Mouse (Mus musculus): Measurements from ENCODE around the gene Ptprt. TPM values are rescaled to one million over a fixed set of nuclear protein-coding genes. Genes with fewer than 3 reads are reported as not detected.

Gene Ptprt
- 10 to 100 TPM; 50.9 to 64.2 (median 56.6) TPM for total RNA-seq (2022)

- peak in 1 of 2 experiments; percentile 23 for DNase-seq (ENCODE audit: low spot score in 2 of 2)
These were observed at the start of gene Ptprt for GRCm38 (mm10) chr2:162660941-162661386. Gene Ptprt (minus strand): TSS chr2:162661147.

- no peak for DNase-seq (ENCODE audit: low spot score in 2 of 2)
These were observed 49.5 kb upstream of the Ptprt start for GRCm38 (mm10) chr2:162710443-162710842.

- no peak for DNase-seq (ENCODE audit: low spot score in 2 of 2)
These were observed 38.7 kb upstream of the Ptprt start for GRCm38 (mm10) chr2:162699691-162700090.

- no peak for DNase-seq (ENCODE audit: low spot score in 2 of 2)
These were observed 38.1 kb upstream of the Ptprt start for GRCm38 (mm10) chr2:162699036-162699435.

GRCm38 (mm10) chr2:162698068-162698467 lies 37.1 kb upstream of the Ptprt start:
- DNase-seq (ENCODE audit: low spot score in 2 of 2) = no peak

- DNase-seq (ENCODE audit: low spot score in 2 of 2) = no peak
These were observed 36.2 kb upstream of the Ptprt start for GRCm38 (mm10) chr2:162697151-162697550.

GRCm38 (mm10) chr2:162692143-162692542 lies 31.2 kb upstream of the Ptprt start:
- DNase-seq (ENCODE audit: low spot score in 2 of 2) = no peak

GRCm38 (mm10) chr2:162682674-162683073 lies 21.7 kb upstream of the Ptprt start:
- DNase-seq (ENCODE audit: low spot score in 2 of 2) = peak; percentile 20 to 58

- DNase-seq (ENCODE audit: low spot score in 2 of 2) = no peak
These were observed 1.6 kb upstream of the Ptprt start for GRCm38 (mm10) chr2:162662431-162662970.

- no peak for DNase-seq (ENCODE audit: low spot score in 2 of 2)
These were observed 786 bp upstream of the Ptprt start for GRCm38 (mm10) chr2:162661733-162662132.

- DNase-seq (ENCODE audit: low spot score in 2 of 2) = no peak
These were observed 561 bp downstream of the Ptprt start for GRCm38 (mm10) chr2:162660231-162660940.

GRCm38 (mm10) chr2:162658997-162659396 lies 1.9 kb downstream of the Ptprt start:
- peak; percentile 80 to 96 for DNase-seq (ENCODE audit: low spot score in 2 of 2)

- no peak for DNase-seq (ENCODE audit: low spot score in 2 of 2)
These were observed 3.4 kb downstream of the Ptprt start for GRCm38 (mm10) chr2:162657541-162657940.

- no peak for DNase-seq (ENCODE audit: low spot score in 2 of 2)
These were observed 6.5 kb downstream of the Ptprt start for GRCm38 (mm10) chr2:162654416-162654815.

- no peak for DNase-seq (ENCODE audit: low spot score in 2 of 2)
These were observed 22.3 kb downstream of the Ptprt start for GRCm38 (mm10) chr2:162638676-162639075.

GRCm38 (mm10) chr2:162637537-162637936 lies 23.4 kb downstream of the Ptprt start:
- no peak for DNase-seq (ENCODE audit: low spot score in 2 of 2)

- peak; percentile 59 to 80 for DNase-seq (ENCODE audit: low spot score in 2 of 2)
These were observed 24.4 kb downstream of the Ptprt start for GRCm38 (mm10) chr2:162636387-162637009.

GRCm38 (mm10) chr2:162634901-162635300 lies 26.0 kb downstream of the Ptprt start:
- DNase-seq (ENCODE audit: low spot score in 2 of 2) = no peak

GRCm38 (mm10) chr2:162626076-162626475 lies 34.9 kb downstream of the Ptprt start:
- no peak for DNase-seq (ENCODE audit: low spot score in 2 of 2)

GRCm38 (mm10) chr2:162624707-162625106 lies 36.2 kb downstream of the Ptprt start:
- DNase-seq (ENCODE audit: low spot score in 2 of 2) = no peak

- DNase-seq (ENCODE audit: low spot score in 2 of 2) = no peak
These were observed 46.7 kb downstream of the Ptprt start for GRCm38 (mm10) chr2:162614256-162614655.

GRCm38 (mm10) chr2:162613480-162613879 lies 47.5 kb downstream of the Ptprt start:
- no peak for DNase-seq (ENCODE audit: low spot score in 2 of 2)

GRCm38 (mm10) chr2:162602721-162603120 lies 58.2 kb downstream of the Ptprt start:
- DNase-seq (ENCODE audit: low spot score in 2 of 2) = no peak

Data from layer of hippocampus, adult 8-10 months (tissue).